ENCODE assay signal across 17 mouse cellular contexts in genomic region chr11:97865421-97865820, GRCm38 (mm10). TPM values are rescaled to one million over a fixed set of nuclear protein-coding genes. Genes with fewer than 3 reads are reported as not detected.
"Had no signal": no experiment of that assay in that cellular context is flagged by ENCODE, and none has a peak within 500 bp of the region (broad histone marks: within the 10 kb centered on the region; RNA-seq: fewer than 3 reads in every experiment).

No protein-coding gene starts in this region.

- H3K4me2 ChIP-seq: neural tube, embryonic 13.5 days; neural tube, embryonic 15.5 days; stomach, embryonic 15.5 days had no signal

- H3K4me3 ChIP-seq: neural tube, embryonic 13.5 days; neural tube, embryonic 15.5 days; stomach, embryonic 15.5 days had no signal

- H3K4me1 ChIP-seq: neural tube, embryonic 13.5 days; neural tube, embryonic 15.5 days; stomach, embryonic 15.5 days had no signal

- H3K36me3 ChIP-seq: neural tube, embryonic 13.5 days; neural tube, embryonic 15.5 days; stomach, embryonic 15.5 days had no signal

- H3K27me3 ChIP-seq: neural tube, embryonic 13.5 days; neural tube, embryonic 15.5 days; stomach, embryonic 15.5 days had no signal

- H3K9me3 ChIP-seq: neural tube, embryonic 13.5 days; neural tube, embryonic 15.5 days; stomach, embryonic 15.5 days had no signal

- DNase-seq: retina, postnatal 1 day; right cerebral cortex, adult 18-20 months; right cerebral cortex, postnatal 14 days; right cerebral cortex, postnatal 25 days; right cerebral cortex, postnatal 4 days; spleen, adult 18-20 months; thymus, adult 18-20 months; thymus, adult 2 months; thymus, postnatal 14 days; thymus, postnatal 25 days; thymus, postnatal 36 days; thymus, postnatal 4 days had no signal

- H3K27ac ChIP-seq: neural tube, embryonic 13.5 days; neural tube, embryonic 15.5 days; stomach, embryonic 15.5 days; stomach, postnatal 0 days had no signal

- H3K9ac ChIP-seq: neural tube, embryonic 13.5 days; neural tube, embryonic 15.5 days; stomach, embryonic 15.5 days had no signal

RNA-seq across cellular contexts. Expression of gene Fbxo47, which starts 18.5 kb away (rescaled TPM):
- polyA plus RNA-seq: small intestine, adult 2 months had no signal
